In the genomic region with DNA sequence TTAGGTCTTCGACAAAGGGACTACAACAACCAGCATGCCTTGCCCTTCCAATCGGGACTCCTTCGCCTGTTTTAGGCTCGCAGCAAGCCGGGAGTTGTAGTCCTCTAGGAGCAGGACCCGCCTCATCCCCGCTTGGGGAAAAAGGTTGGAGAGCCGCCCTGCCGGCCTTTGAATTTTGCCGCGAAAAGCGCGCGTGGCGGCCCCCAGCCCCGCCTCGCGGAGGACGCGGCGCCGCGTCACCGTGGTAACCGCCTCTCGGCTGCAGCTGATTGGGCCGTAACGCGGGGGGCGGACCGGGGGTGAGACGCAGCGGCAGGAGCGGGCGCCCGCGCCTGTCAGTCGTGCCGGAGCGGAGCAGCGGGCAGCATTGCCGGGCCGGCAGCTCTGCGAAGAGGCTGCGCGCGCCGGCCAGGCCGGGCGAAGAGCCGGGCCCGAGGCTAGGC, we compare ENCODE assay signal across 8 mouse cellular contexts. TPM values are rescaled to one million over a fixed set of nuclear protein-coding genes. Genes with fewer than 3 reads are reported as not detected.
DNase-seq lines count a peak whose midpoint lies in the region; ATAC-seq lines count a peak whose summit lies in the region.

No protein-coding gene starts in this region.

- ATAC-seq in inflammation-experienced regulatory T-cells, adult 6 months = peak; percentile 84
- peak; percentile 84 for ATAC-seq in megakaryocyte progenitor cell, adult 5-6 weeks (replicated peaks; ENCODE audit: poor library complexity)

- DNase-seq in adrenal gland, adult (ENCODE audit: inconsistent age in 2 of 2, low spot score in 1 of 2) = peak; percentile 98 to 99
- DNase-seq in embryo, embryonic 10 days (ENCODE audit: low spot score) = peak; percentile 95
- peak; percentile 98 for DNase-seq in gastrocnemius, postnatal 25 days
- peak; percentile 85 to 93 for DNase-seq in left cerebral cortex, adult 9 months (ENCODE audit: low spot score in 2 of 2)
- DNase-seq in right cerebral cortex, postnatal 10 days (ENCODE audit: low spot score in 2 of 2) = peak; percentile 97 to 98
- peak; percentile 96 for DNase-seq in urinary bladder, postnatal 14 days (ENCODE audit: low spot score)

RNA-seq across cellular contexts. Expression of a gene that starts 0.7 kb away (rescaled TPM):
- under 1 TPM; 0.29 to 0.54 TPM for total RNA-seq in gastrocnemius, postnatal 25 days (2021)
- polyA plus RNA-seq in inflammation-experienced regulatory T-cells, adult 6 months (2017; shearing (Covaris generic)) = not detected
- 0.47 and 0.88 TPM in 2 replicates for total RNA-seq in megakaryocyte progenitor cell, adult 5-6 weeks (2015)
- 0.04 TPM in 1 of 2 replicates, not detected in the other for total RNA-seq in megakaryocyte progenitor cell, adult 5-6 weeks (2017)

Comparison
In these comparisons a context has a peak if more than half of its experiments do, and no peak if none do; other contexts are left out.
1. Peak in every context shown above with its lines: DNase-seq and ATAC-seq.